Mouse (Mus musculus): ENCODE results near the gene Exosc1.

DNA sequence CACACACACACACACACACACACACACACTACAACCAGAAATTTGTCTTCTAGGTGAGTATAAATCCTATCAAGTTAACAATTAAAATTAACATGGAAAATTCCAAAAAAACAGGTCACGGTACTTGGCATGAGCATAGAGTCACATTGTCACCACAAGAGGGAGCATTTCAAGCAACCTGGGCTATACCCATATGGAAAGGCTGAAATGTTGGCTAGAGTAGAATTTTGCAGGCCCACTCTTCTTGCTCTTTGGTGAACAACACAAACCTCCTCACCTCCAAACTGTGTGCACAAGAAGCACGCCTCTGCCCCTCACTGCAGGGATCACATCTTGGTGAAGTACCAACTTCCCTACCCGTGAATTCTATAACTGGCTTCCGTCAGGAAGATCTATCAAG, 34.4 kb downstream of the Exosc1 start:
- TF ChIP-seq CTCF (IDR thresholded peaks at IDR 0.05; ENCODE audit: low read depth, low read length): peak; percentile 0
- no peak for TF ChIP-seq EP300 (IDR thresholded peaks at IDR 0.05; ENCODE audit: insufficient read depth, low read depth, low read length)

Data from ES-Bruce4 (cell line).